Mouse (Mus musculus) layer of hippocampus, adult 9-10 months (tissue): ENCODE measurements at regions not wholly inside any gene's neighbourhood (a gene's known extent, or its start where the extent isn't known, plus 50 kb on each side); places are given as distances from the start of the nearest gene placed in this dataset.

Experiments
- DNase-seq: peaks from one replicate; pipeline ENCODE4 v3.0.0; 2022; ENCODE audit warnings: low spot score

GRCm38 (mm10) chr2:166401860-166402259 is 246.4 kb upstream of the Sulf2 start:
- DNase-seq = no peak

- DNase-seq = no peak
Observed at GRCm38 (mm10) chr2:166400304-166400703, 244.8 kb upstream of the Sulf2 start.

GRCm38 (mm10) chr2:166399140-166399830 is 243.8 kb upstream of the Sulf2 start:
- no peak for DNase-seq

GRCm38 (mm10) chr2:166398774-166399139 is 243.3 kb upstream of the Sulf2 start:
- no peak for DNase-seq

GRCm38 (mm10) chr2:166398156-166398555 is 242.7 kb upstream of the Sulf2 start:
- no peak for DNase-seq

GRCm38 (mm10) chr2:166394666-166395065 is 239.2 kb upstream of the Sulf2 start:
- DNase-seq = no peak

- no peak for DNase-seq
Observed at GRCm38 (mm10) chr2:166391176-166391575, 235.7 kb upstream of the Sulf2 start.

- DNase-seq = no peak
Observed at GRCm38 (mm10) chr2:166388050-166388449, 232.6 kb upstream of the Sulf2 start.

GRCm38 (mm10) chr2:166386817-166387216 is 231.4 kb upstream of the Sulf2 start:
- no peak for DNase-seq

GRCm38 (mm10) chr2:166384583-166384982 is 229.1 kb upstream of the Sulf2 start:
- DNase-seq = no peak

GRCm38 (mm10) chr2:166383356-166383755 is 227.9 kb upstream of the Sulf2 start:
- DNase-seq = no peak

- DNase-seq = no peak
Observed at GRCm38 (mm10) chr2:166382180-166382579, 226.7 kb upstream of the Sulf2 start.

GRCm38 (mm10) chr2:166380854-166381253 is 225.4 kb upstream of the Sulf2 start:
- no peak for DNase-seq

GRCm38 (mm10) chr2:166378325-166378724 is 222.9 kb upstream of the Sulf2 start:
- DNase-seq = no peak

GRCm38 (mm10) chr2:166377329-166377728 is 221.9 kb upstream of the Sulf2 start:
- no peak for DNase-seq

- DNase-seq = no peak
Observed at GRCm38 (mm10) chr2:166375639-166376038, 220.2 kb upstream of the Sulf2 start.

GRCm38 (mm10) chr2:166370776-166371175 is 215.3 kb upstream of the Sulf2 start:
- DNase-seq = no peak

GRCm38 (mm10) chr2:166361645-166362044 is 206.2 kb upstream of the Sulf2 start:
- no peak for DNase-seq

- peak; percentile 27 for DNase-seq
Observed at GRCm38 (mm10) chr2:166360786-166361185, 205.3 kb upstream of the Sulf2 start.

GRCm38 (mm10) chr2:166359995-166360394 is 204.5 kb upstream of the Sulf2 start:
- no peak for DNase-seq

- DNase-seq = no peak
Observed at GRCm38 (mm10) chr2:166357824-166358223, 202.4 kb upstream of the Sulf2 start.

- DNase-seq = no peak
Observed at GRCm38 (mm10) chr2:166355944-166356343, 200.5 kb upstream of the Sulf2 start.

- DNase-seq = no peak
Observed at GRCm38 (mm10) chr2:166355446-166355845, 200.0 kb upstream of the Sulf2 start.

GRCm38 (mm10) chr2:166354391-166354790 is 198.9 kb upstream of the Sulf2 start:
- no peak for DNase-seq
